Mouse (Mus musculus): ENCODE results near the gene Ctxn2. TPM values are rescaled to one million over a fixed set of nuclear protein-coding genes. Genes with fewer than 3 reads are reported as not detected.

Ctxn2 gene
- not detected in 2 replicates for polyA plus RNA-seq (2012; rRNA removed; ENCODE audit: low replicate concordance)

GRCm38 (mm10) chr2:125135903-125136811, at the start of gene Ctxn2:
Ctxn2 (plus strand) TSS chr2:125136692.

GRCm38 (mm10) chr2:125123477-125123852, 13.0 kb upstream of the Ctxn2 start, which contains the start of gene Myef2:
Myef2 (minus strand) TSS chr2:125123661.

GRCm38 (mm10) chr2:125152388-125152787, 15.9 kb downstream of the Ctxn2 start, which contains the start of gene Slc12a1:
Slc12a1 (plus strand) TSS chr2:125152505.

Other genes with a start within 250 kb of the Ctxn2 start
- not detected in 2 replicates for gene Slc24a5, start 68.6 kb upstream of the Ctxn2 start, polyA plus RNA-seq (2012; rRNA removed; ENCODE audit: low replicate concordance)
- gene Myef2, start 13.0 kb upstream of the Ctxn2 start, polyA plus RNA-seq (2012; rRNA removed; ENCODE audit: low replicate concordance), result 4.6 and 11.5 TPM in 2 replicates
- not detected in 2 replicates for gene Slc12a1, start 15.8 kb downstream of the Ctxn2 start, polyA plus RNA-seq (2012; rRNA removed; ENCODE audit: low replicate concordance)
- gene Dut, start 110.5 kb downstream of the Ctxn2 start, polyA plus RNA-seq (2012; rRNA removed; ENCODE audit: low replicate concordance), result 10.6 and 21.5 TPM in 2 replicates